Mouse (Mus musculus): ENCODE data around the gene Fkbp10.

DNA sequence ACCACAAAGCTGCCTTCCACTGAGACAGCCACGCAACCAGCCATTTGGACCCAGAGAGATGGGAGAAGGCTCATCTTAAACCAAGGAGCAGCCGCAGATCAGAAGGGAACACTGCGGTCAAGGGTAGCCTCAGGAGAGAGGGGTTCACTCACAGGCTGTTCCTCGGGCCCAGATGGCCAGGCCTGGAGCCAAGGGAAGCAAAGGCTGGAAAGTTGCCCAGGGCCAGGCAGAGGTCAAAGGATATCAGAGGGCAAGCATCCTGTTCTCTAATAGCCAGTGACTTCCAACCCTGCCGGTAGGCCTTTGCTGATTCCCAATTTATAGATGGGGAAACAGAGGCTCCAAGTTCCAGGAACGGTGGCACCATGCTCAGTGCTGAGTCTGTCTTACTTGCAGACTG lies 26.9 kb upstream of the Fkbp10 start:
- no peak for TF ChIP-seq CTCF (IDR thresholded peaks at IDR 0.05; ENCODE audit: low read depth)
- TF ChIP-seq EP300 (IDR thresholded peaks at IDR 0.05; ENCODE audit: low read depth): no peak

All from liver, embryonic 14.5 days (tissue).